ENCODE assay signal across 8 mouse cellular contexts in the genomic region with DNA sequence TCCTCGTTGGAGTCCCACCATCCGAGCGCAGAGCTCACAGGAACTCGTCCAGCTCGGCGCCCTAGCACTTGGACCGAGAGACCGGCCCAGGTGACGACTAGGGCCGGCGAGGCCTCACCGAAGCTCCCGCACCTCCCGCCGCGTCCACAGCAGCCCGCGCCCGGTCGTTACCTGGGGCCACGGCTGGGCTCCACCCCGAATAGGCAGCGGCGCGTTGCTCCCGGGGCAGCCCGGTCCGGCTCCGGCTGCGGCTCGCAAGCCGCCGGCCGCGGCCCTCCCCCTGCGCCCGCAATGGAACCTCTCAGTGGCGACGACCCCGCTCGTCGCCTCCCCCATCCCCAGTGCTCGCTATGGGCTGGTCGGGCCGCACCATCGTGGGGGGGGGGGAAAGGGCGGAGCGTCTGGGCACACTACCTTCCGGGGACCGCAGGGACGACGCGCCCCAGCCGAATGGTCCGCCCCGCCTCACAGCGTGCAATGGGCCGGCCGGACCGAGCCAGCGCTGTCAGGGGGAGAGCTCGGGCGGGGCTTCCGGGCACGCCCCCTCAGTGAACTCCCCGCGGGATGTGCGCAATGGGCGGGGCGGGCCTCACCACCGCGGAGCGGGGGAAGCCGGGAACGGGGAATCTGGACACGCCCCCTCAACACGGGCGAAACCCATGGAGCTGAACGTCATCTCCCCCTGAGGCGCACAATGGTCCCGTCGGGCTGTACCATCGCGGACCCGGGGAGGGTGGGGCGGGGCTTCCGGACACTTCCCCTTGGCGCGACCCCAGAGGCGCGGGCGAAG. TPM values are rescaled to one million over a fixed set of nuclear protein-coding genes. Genes with fewer than 3 reads are reported as not detected.
DNase-seq lines count a peak whose midpoint lies in the region; ATAC-seq lines count a peak whose summit lies in the region.

A gene (minus strand): TSS at position 350 of the 790 bp plus-strand sequence.

- H3K4me3 ChIP-seq in heart, embryonic 10.5 days = peak within 1 kb of the TSS; percentile 84
- H3K4me3 ChIP-seq in kidney, embryonic 15.5 days (replicated peaks) = peak within 1 kb of the TSS; percentile 75

- under 1% methylated on average over 83 of the region's 92 CpGs for WGBS in heart, embryonic 10.5 days
- WGBS in kidney, embryonic 15.5 days = under 1% methylated on average over 79 of the region's 92 CpGs

- peaks cover 28% of the 10 kb centered on the region for H3K4me1 ChIP-seq in heart, embryonic 10.5 days
- peaks cover 35% of the 10 kb centered on the region for H3K4me1 ChIP-seq in kidney, embryonic 15.5 days

- no peaks in the 10 kb centered on the region for H3K27me3 ChIP-seq in heart, embryonic 10.5 days (ENCODE audit: insufficient read depth, poor library complexity, severe bottlenecking)
- no peaks in the 10 kb centered on the region for H3K27me3 ChIP-seq in kidney, embryonic 15.5 days

- H3K9me3 ChIP-seq in heart, embryonic 10.5 days = no peaks in the 10 kb centered on the region
- H3K9me3 ChIP-seq in kidney, embryonic 15.5 days (replicated peaks) = no peaks in the 10 kb centered on the region

- peak within 1 kb of the TSS; percentile 90 for H3K4me2 ChIP-seq in kidney, embryonic 15.5 days

- peak within 1 kb of the TSS; percentile 92 for H3K27ac ChIP-seq in heart, embryonic 10.5 days
- H3K27ac ChIP-seq in kidney, embryonic 15.5 days = peak within 1 kb of the TSS; percentile 99

- peak; percentile 87 for ATAC-seq in erythroblast, adult 5-6 weeks (replicated peaks; ENCODE audit: low FRiP score, poor library complexity, severe bottlenecking)
- peak; percentile 99 for ATAC-seq in kidney, embryonic 15.5 days (replicated peaks; ENCODE audit: low FRiP score)
- ATAC-seq in monocyte, adult 5-6 weeks (replicated peaks; ENCODE audit: insufficient number of reproducible peaks, low FRiP score, low TSS enrichment, poor library complexity, severe bottlenecking) = peak; percentile 79

- DNase-seq in B cell, adult 2 months = peak; percentile 99
- DNase-seq in brain, adult 2 months (ENCODE audit: low read depth, low spot score) = peak; percentile 100
- peak; percentile 98 for DNase-seq in heart, embryonic 10.5 days (ENCODE audit: low spot score)
- DNase-seq in liver = peak; percentile 99
- peak; percentile 98 to 99 for DNase-seq in spleen, postnatal 4 days (ENCODE audit: low spot score in 2 of 2)

- peak within 1 kb of the TSS; percentile 85 for H3K9ac ChIP-seq in kidney, embryonic 15.5 days

- H3K36me3 ChIP-seq in heart, embryonic 10.5 days = no peaks in the 10 kb centered on the region
- no peaks in the 10 kb centered on the region for H3K36me3 ChIP-seq in kidney, embryonic 15.5 days

RNA-seq across cellular contexts. Expression of the gene that starts here (rescaled TPM):
- 31.3 and 33.0 TPM in 2 replicates for total RNA-seq in erythroblast, adult 5-6 weeks (2015; ENCODE audit: low replicate concordance)
- 9.9 and 30.5 TPM in 2 replicates for total RNA-seq in erythroblast, adult 5-6 weeks (2017; ENCODE audit: low replicate concordance)
- polyA plus RNA-seq in heart, embryonic 10.5 days (2016; fragmentation: Nextera tagmentation; extraction: Ambion mirVana) = 68.1 and 96.1 TPM in 2 replicates
- polyA plus RNA-seq in kidney, embryonic 15.5 days (2015; fragmentation: Nextera tagmentation; extraction: Ambion mirVana) = 78.5 and 83.8 TPM in 2 replicates
- 17.1 to 52.7 TPM (median 36.1 TPM) in 3 replicates for total RNA-seq in monocyte, adult 5-6 weeks (2017)

Comparison
In these comparisons a context has a peak if more than half of its experiments do, and no peak if none do; other contexts are left out.
1. Peak in every context shown above with its lines: DNase-seq, ATAC-seq, H3K4me3 ChIP-seq and H3K27ac ChIP-seq.